Mouse (Mus musculus) liver, embryonic 14.5 days (tissue): Measurements from ENCODE around the gene Tmtc4.

Source experiments
- CTCF ChIP-seq: IDR thresholded peaks from 2 replicates; pipeline ENCODE4 v1.5.1; 2016; ENCODE audit warnings: antibody characterized with exemption, low read depth, control low read depth
- EP300 ChIP-seq: IDR thresholded peaks from 2 replicates; pipeline ENCODE4 v1.6.1; 2016; ENCODE audit warnings: antibody characterized with exemption, low read depth

GRCm38 (mm10) chr14:122876723-122877122, 107.1 kb downstream of the Tmtc4 start:
- TF ChIP-seq CTCF = no peak
- TF ChIP-seq EP300 = no peak
